28 mouse cellular contexts compared by ENCODE assay signal in genomic region chr3:28209304-28209703, GRCm38 (mm10). TPM values are rescaled to one million over a fixed set of nuclear protein-coding genes. Genes with fewer than 3 reads are reported as not detected.
DNase-seq lines count a peak whose midpoint lies in the region; ATAC-seq and TF ChIP-seq lines count a peak whose summit lies in the region.
"Had no signal": no experiment of that assay in that cellular context is flagged by ENCODE, and none has a peak within 500 bp of the region (broad histone marks: within the 10 kb centered on the region; RNA-seq: fewer than 3 reads in every experiment).

No protein-coding gene starts in this region.

- no peak overlapping the region for H3K4me2 ChIP-seq in hindbrain, embryonic 14.5 days (replicated peaks)
- no peak overlapping the region for H3K4me2 ChIP-seq in hindbrain, postnatal 0 days (ENCODE audit: low read depth, low read length)
- no peak overlapping the region for H3K4me2 ChIP-seq in midbrain, embryonic 14.5 days (ENCODE audit: low read length)
- H3K4me2 ChIP-seq in midbrain, embryonic 15.5 days, result no peak overlapping the region
- H3K4me2 ChIP-seq in neural tube, embryonic 15.5 days, result no peak overlapping the region
- H3K4me2 ChIP-seq: forebrain, embryonic 13.5 days; heart, embryonic 12.5 days; heart, embryonic 15.5 days had no signal

- H3K4me3 ChIP-seq in hindbrain, embryonic 14.5 days (replicated peaks; ENCODE audit: low read length), result no peak overlapping the region
- H3K4me3 ChIP-seq in hindbrain, postnatal 0 days (ENCODE audit: low read length), result no peak overlapping the region
- H3K4me3 ChIP-seq in midbrain, embryonic 14.5 days (replicated peaks; ENCODE audit: low read depth, low read length), result no peak overlapping the region
- H3K4me3 ChIP-seq in midbrain, embryonic 15.5 days, result no peak overlapping the region
- H3K4me3 ChIP-seq in neural tube, embryonic 15.5 days (replicated peaks), result no peak overlapping the region
- H3K4me3 ChIP-seq: forebrain, embryonic 10.5 days; forebrain, embryonic 13.5 days; heart, embryonic 12.5 days; heart, embryonic 15.5 days; hindbrain, embryonic 10.5 days had no signal

- no peaks in the 10 kb centered on the region for H3K27me3 ChIP-seq in hindbrain, embryonic 14.5 days (ENCODE audit: control insufficient read depth, insufficient read depth, low read length)
- no peaks in the 10 kb centered on the region for H3K27me3 ChIP-seq in hindbrain, postnatal 0 days (ENCODE audit: insufficient read depth, low read length)
- no peaks in the 10 kb centered on the region for H3K27me3 ChIP-seq in midbrain, embryonic 14.5 days (ENCODE audit: control insufficient read depth, insufficient read depth, low read length)
- no peaks in the 10 kb centered on the region for H3K27me3 ChIP-seq in midbrain, embryonic 15.5 days (replicated peaks)
- no peaks in the 10 kb centered on the region for H3K27me3 ChIP-seq in neural tube, embryonic 15.5 days (replicated peaks)
- H3K27me3 ChIP-seq: CH12.LX; forebrain, embryonic 13.5 days; heart, embryonic 12.5 days; heart, embryonic 15.5 days had no signal

- no peak overlapping the region for H3K27ac ChIP-seq in hindbrain, embryonic 14.5 days
- H3K27ac ChIP-seq in hindbrain, postnatal 0 days, result no peak overlapping the region
- no peak overlapping the region for H3K27ac ChIP-seq in midbrain, embryonic 14.5 days (replicated peaks; ENCODE audit: low read depth, low read length)
- no peak overlapping the region for H3K27ac ChIP-seq in midbrain, embryonic 15.5 days
- H3K27ac ChIP-seq in neural tube, embryonic 15.5 days (replicated peaks), result no peak overlapping the region
- H3K27ac ChIP-seq: forebrain, embryonic 10.5 days; forebrain, embryonic 13.5 days; heart, embryonic 15.5 days; hindbrain, embryonic 10.5 days had no signal

- WGBS in hindbrain, embryonic 14.5 days, result 52% methylated on average over 2 of the region's 2 CpGs
- WGBS in hindbrain, postnatal 0 days, result 67% methylated on average over 2 of the region's 2 CpGs
- 57% methylated on average over 2 of the region's 2 CpGs for whole genome bisulfite sequencing in midbrain, embryonic 14.5 days
- WGBS in midbrain, embryonic 15.5 days, result 56% methylated on average over 2 of the region's 2 CpGs
- WGBS in neural tube, embryonic 15.5 days, result 63% methylated on average over 2 of the region's 2 CpGs

- peak; percentile 48; the same call in 1 of the 2 replicates for ATAC-seq in hindbrain, embryonic 14.5 days (ENCODE audit: low FRiP score)
- no peak for ATAC-seq in hindbrain, postnatal 0 days
- ATAC-seq in midbrain, embryonic 14.5 days (ENCODE audit: low FRiP score, low TSS enrichment), result no peak
- ATAC-seq in midbrain, embryonic 15.5 days (replicated peaks), result no peak; the same call in 1 of the 2 replicates
- ATAC-seq in neural tube, embryonic 15.5 days (ENCODE audit: low FRiP score), result no peak
- ATAC-seq: forebrain, embryonic 13.5 days; forebrain, embryonic 16.5 days; hindbrain, embryonic 16.5 days; inflammation-experienced regulatory T-cells, adult 6 months; intestine, embryonic 16.5 days had no signal

- no peaks in the 10 kb centered on the region for H3K36me3 ChIP-seq in hindbrain, embryonic 14.5 days (replicated peaks; ENCODE audit: control insufficient read depth, insufficient read depth)
- H3K36me3 ChIP-seq in hindbrain, postnatal 0 days (ENCODE audit: insufficient read depth, low read length), result no peaks in the 10 kb centered on the region
- H3K36me3 ChIP-seq in midbrain, embryonic 14.5 days (ENCODE audit: control insufficient read depth, insufficient read depth, low read length), result no peaks in the 10 kb centered on the region
- no peaks in the 10 kb centered on the region for H3K36me3 ChIP-seq in midbrain, embryonic 15.5 days (replicated peaks)
- no peaks in the 10 kb centered on the region for H3K36me3 ChIP-seq in neural tube, embryonic 15.5 days
- H3K36me3 ChIP-seq: forebrain, embryonic 10.5 days; G1E; heart, embryonic 12.5 days; heart, embryonic 15.5 days; hindbrain, embryonic 10.5 days had no signal

- H3K9me3 ChIP-seq in hindbrain, embryonic 14.5 days (ENCODE audit: control insufficient read depth, low read length), result no peaks in the 10 kb centered on the region
- H3K9me3 ChIP-seq in hindbrain, postnatal 0 days (ENCODE audit: low read length), result no peaks in the 10 kb centered on the region
- no peaks in the 10 kb centered on the region for H3K9me3 ChIP-seq in midbrain, embryonic 14.5 days (ENCODE audit: control insufficient read depth, low read length)
- no peaks in the 10 kb centered on the region for H3K9me3 ChIP-seq in midbrain, embryonic 15.5 days
- H3K9me3 ChIP-seq in neural tube, embryonic 15.5 days (replicated peaks), result no peaks in the 10 kb centered on the region
- H3K9me3 ChIP-seq: forebrain, embryonic 10.5 days; forebrain, embryonic 13.5 days; G1E; heart, embryonic 12.5 days; heart, embryonic 15.5 days; hindbrain, embryonic 10.5 days had no signal

- TF ChIP-seq POLR2A in brain, embryonic 14.5 days (IDR thresholded peaks at IDR 0.05; ENCODE audit: borderline replicate concordance, extremely low read depth, insufficient read depth, insufficient read length, poor library complexity, severe bottlenecking), result no peak

- H3K4me1 ChIP-seq in hindbrain, embryonic 14.5 days (replicated peaks; ENCODE audit: control insufficient read depth, insufficient read depth, low read length), result no peaks in the 10 kb centered on the region
- H3K4me1 ChIP-seq in hindbrain, postnatal 0 days (ENCODE audit: insufficient read depth, low read length), result no peaks in the 10 kb centered on the region
- no peaks in the 10 kb centered on the region for H3K4me1 ChIP-seq in midbrain, embryonic 14.5 days (ENCODE audit: control insufficient read depth, insufficient read depth, low read length)
- H3K4me1 ChIP-seq in midbrain, embryonic 15.5 days, result no peaks in the 10 kb centered on the region
- H3K4me1 ChIP-seq in neural tube, embryonic 15.5 days, result no peaks in the 10 kb centered on the region
- H3K4me1 ChIP-seq: forebrain, embryonic 10.5 days; heart, embryonic 12.5 days; heart, embryonic 15.5 days; hindbrain, embryonic 10.5 days had no signal

- no peak for TF ChIP-seq CTCF in hindbrain, postnatal 0 days (IDR thresholded peaks at IDR 0.05; ENCODE audit: low read depth)
- TF ChIP-seq CTCF in brain, embryonic 14.5 days (IDR thresholded peaks at IDR 0.05; ENCODE audit: borderline replicate concordance, extremely low read depth, insufficient read depth, insufficient read length), result no peak

- peak; percentile 16 for DNase-seq in adrenal gland, adult 2 months
- no peak for DNase-seq in adrenal gland, postnatal 25 days
- no peak for DNase-seq in hindbrain, embryonic 14.5 days (ENCODE audit: low spot score)
- no peak for DNase-seq in hindbrain, postnatal 0 days (ENCODE audit: low spot score)
- peak; percentile 34 for DNase-seq in midbrain, embryonic 14.5 days
- peak; percentile 44 for DNase-seq in brain, embryonic 14.5 days (ENCODE audit: low read depth)
- DNase-seq: adrenal gland, postnatal 14 days; B cell, adult 2 months; cerebellum, adult 18-20 months; cerebellum, adult 9-10 months; cerebellum, postnatal 14 days; gastrocnemius, postnatal 10 days; gastrocnemius, postnatal 36 days; heart, postnatal 10 days; heart, postnatal 36 days had no signal

- no peak overlapping the region for H3K9ac ChIP-seq in hindbrain, embryonic 14.5 days
- no peak overlapping the region for H3K9ac ChIP-seq in hindbrain, postnatal 0 days (replicated peaks; ENCODE audit: low read length)
- no peak overlapping the region for H3K9ac ChIP-seq in midbrain, embryonic 14.5 days (replicated peaks; ENCODE audit: low read length)
- no peak overlapping the region for H3K9ac ChIP-seq in midbrain, embryonic 15.5 days
- no peak overlapping the region for H3K9ac ChIP-seq in neural tube, embryonic 15.5 days (replicated peaks)
- H3K9ac ChIP-seq: forebrain, embryonic 13.5 days; heart, embryonic 12.5 days; heart, embryonic 15.5 days had no signal

RNA-seq across cellular contexts. Expression of gene Tnik, which starts 53.7 kb away (rescaled TPM):
- total RNA-seq in adrenal gland, adult 2 months (2021), result 10 to 100 TPM; 12.9 to 13.3 TPM
- 2.7 and 4.0 TPM in 2 replicates for polyA plus RNA-seq in adrenal gland, adult 2 months (2012; rRNA removed)
- 20.0 and 25.3 TPM in 2 replicates for total RNA-seq in adrenal gland, postnatal 25 days (2021)
- 86.0 and 97.5 TPM in 2 replicates for polyA plus RNA-seq in hindbrain, embryonic 14.5 days (2014; fragmentation: Nextera tagmentation; extraction: Ambion mirVana)
- total RNA-seq in hindbrain, postnatal 0 days (2014; rRNA removed), result 98.1 and 105 TPM in 2 replicates
- 61.7 and 63.2 TPM in 2 replicates for polyA plus RNA-seq in hindbrain, postnatal 0 days (2015; fragmentation: Nextera tagmentation; extraction: Ambion mirVana)
- 84.3 and 114 TPM in 2 replicates for polyA plus RNA-seq in midbrain, embryonic 14.5 days (2014; fragmentation: Nextera tagmentation; extraction: Ambion mirVana)
- polyA plus RNA-seq in midbrain, embryonic 15.5 days (2015; fragmentation: Nextera tagmentation; extraction: Ambion mirVana), result 74.3 and 88.8 TPM in 2 replicates
- 43.5 and 73.8 TPM in 2 replicates for polyA plus RNA-seq in brain, embryonic 14.5 days (2012; rRNA removed)
- 52.8 and 67.3 TPM in 2 replicates for polyA plus RNA-seq in neural tube, embryonic 15.5 days (2015; fragmentation: Nextera tagmentation; extraction: Ambion mirVana)

Comparison
In these comparisons a context has a peak if more than half of its experiments do, and no peak if none do; other contexts are left out.
1. DNase-seq: peak in adrenal gland, adult 2 months (single experiment), midbrain, embryonic 14.5 days (single experiment) and brain, embryonic 14.5 days (single experiment); none in adrenal gland, postnatal 25 days (single experiment), hindbrain, embryonic 14.5 days (single experiment) and hindbrain, postnatal 0 days (single experiment).